Mouse (Mus musculus) cerebellum, adult 2 months (tissue): Measurements from ENCODE around the gene Mphosph10. TPM values are rescaled to one million over a fixed set of nuclear protein-coding genes. Genes with fewer than 3 reads are reported as not detected.
A peak's percentile ranks its signal among the peaks of the same experiment; 100 is the strongest.

ENCODE experiments used
- DNase-seq, 2 experiments: peaks; one replicate each; pipeline ENCODE4 v3.0.0; 2021
- H3K27ac ChIP-seq: fragments of 200-500 bp; 2 replicates; pipeline ENCODE4 v1.5.1; 2012; ENCODE audit warnings: low read length, control low read depth, inconsistent platforms; ENCODE audit not compliant: insufficient read depth
- H3K27me3 ChIP-seq: fragments of 200-500 bp; 2 replicates; pipeline ENCODE4 v1.6.1; 2012; ENCODE audit warnings: inconsistent platforms, mild to moderate bottlenecking, low read length, moderate library complexity; ENCODE audit not compliant: control insufficient read depth, insufficient read depth
- H3K4me1 ChIP-seq: fragments of 200-500 bp; 2 replicates; pipeline ENCODE4 v1.6.1; 2011; ENCODE audit warnings: low read length; ENCODE audit not compliant: control insufficient read depth, insufficient read depth
- H3K4me3 ChIP-seq: fragments of 200-500 bp; replicated peaks from 2 replicates; pipeline ENCODE3; 2011; ENCODE audit warnings: mild to moderate bottlenecking, low read depth, low read length, control low read depth; ENCODE audit not compliant: insufficient read depth
- CTCF ChIP-seq: fragments of 200-500 bp; IDR thresholded peaks from 2 replicates; pipeline ENCODE4 v1.5.1; 2011; ENCODE audit warnings: low read depth, mild to moderate bottlenecking, control low read depth, low read length, moderate library complexity, borderline replicate concordance; ENCODE audit not compliant: insufficient read depth
- POLR2A ChIP-seq: fragments of 200-500 bp; IDR thresholded peaks from 2 replicates; pipeline ENCODE4 v1.6.1; 2011; ENCODE audit warnings: low read length, control low read depth, borderline replicate concordance; ENCODE audit not compliant: insufficient read depth
- WGBS: fragments of 180-500 bp; shearing (Covaris S2); methylation state at CpG from one replicate; pipeline ENCODE4 v1.1.7; 2018; 5-methylcytosine and 5-hydroxymethylcytosine counted together
- polyA plus RNA-seq: library from polyadenylated mRNA; depleted of rRNA; stranded (reverse); fragments of >200 nt; gene quantifications from 2 replicates; pipeline ENCODE4 v1.2.3, GENCODE M21; 2012; rRNA removed

Gene Mphosph10
- polyA plus RNA-seq, result 12.5 and 13.0 TPM in 2 replicates

- DNase-seq, result peak; percentile 93 to 95
- Histone ChIP-seq H3K4me3 (peak within 1 kb of the TSS; percentile 96), H3K27ac (peak within 1 kb of the TSS; percentile 14; the same call in 1 of the 2 replicates), H3K27me3 (no peaks in the 10 kb centered on the region), H3K4me1 (no peaks in the 10 kb centered on the region; the same call in none of the 2 replicates)
- peak; percentile 91 for TF ChIP-seq POLR2A
- TF ChIP-seq CTCF, result 0 out of 2 replicates have a peak, but pooled peaks have one; percentile 3
- WGBS, result 1% methylated on average over 54 of the region's 54 CpGs
Observed at GRCm38 (mm10) chr7:64392122-64392818, at the start of gene Mphosph10, which contains the start of gene Mcee. Gene Mphosph10, minus strand, starts transcription at chr7:64392268. Gene Mcee, plus strand, starts transcription at chr7:64392607.

- H3K27ac ChIP-seq, result no peak overlapping the region
- TF ChIP-seq CTCF, result no peak
- TF ChIP-seq POLR2A, result no peak
- DNase-seq, result no peak
- H3K27me3 ChIP-seq, result no peaks in the 10 kb centered on the region
- H3K4me3 ChIP-seq, result no peak overlapping the region
- H3K4me1 ChIP-seq, result no peaks in the 10 kb centered on the region
- 60% methylated on average over 8 of the region's 8 CpGs for WGBS
Observed at GRCm38 (mm10) chr7:64440519-64440918, 48.5 kb upstream of the Mphosph10 start.

GRCm38 (mm10) chr7:64439595-64440518 is 47.8 kb upstream of the Mphosph10 start:
- Histone ChIP-seq H3K4me3 (no peak overlapping the region), H3K4me1 (no peaks in the 10 kb centered on the region), H3K27ac (no peak overlapping the region), H3K27me3 (no peaks in the 10 kb centered on the region)
- WGBS, result 68% methylated on average over 5 of the region's 5 CpGs
- TF ChIP-seq POLR2A (no peak), CTCF (no peak)
- DNase-seq, result no peak

GRCm38 (mm10) chr7:64424861-64425260 is 32.8 kb upstream of the Mphosph10 start:
- no peak overlapping the region for H3K27ac ChIP-seq
- WGBS, result 45% methylated on average over 5 of the region's 5 CpGs
- H3K4me3 ChIP-seq, result no peak overlapping the region
- TF ChIP-seq CTCF (peak; percentile 77), POLR2A (no peak)
- H3K4me1 ChIP-seq, result no peaks in the 10 kb centered on the region
- no peaks in the 10 kb centered on the region for H3K27me3 ChIP-seq
- peak; percentile 51 to 55 for DNase-seq

- no peak overlapping the region for H3K27ac ChIP-seq
- no peak overlapping the region for H3K4me3 ChIP-seq
- DNase-seq, result no peak
- no peaks in the 10 kb centered on the region for H3K4me1 ChIP-seq
- 95% methylated on average over 8 of the region's 8 CpGs for WGBS
- H3K27me3 ChIP-seq, result no peaks in the 10 kb centered on the region
- no peak for TF ChIP-seq POLR2A
- TF ChIP-seq CTCF, result no peak
Observed at GRCm38 (mm10) chr7:64403989-64404388, 11.9 kb upstream of the Mphosph10 start.

- no peak for DNase-seq
- TF ChIP-seq POLR2A, result no peak
- TF ChIP-seq CTCF, result no peak
- no peaks in the 10 kb centered on the region for H3K4me1 ChIP-seq
- 87% methylated on average over 4 of the region's 4 CpGs for WGBS
- H3K27me3 ChIP-seq, result no peaks in the 10 kb centered on the region
- H3K4me3 ChIP-seq, result no peak overlapping the region
- no peak overlapping the region for H3K27ac ChIP-seq
Observed at GRCm38 (mm10) chr7:64402452-64402851, 10.4 kb upstream of the Mphosph10 start.

GRCm38 (mm10) chr7:64400725-64401124 is 8.7 kb upstream of the Mphosph10 start:
- WGBS, result 34% methylated on average over 1 of the region's 1 CpGs
- TF ChIP-seq CTCF (no peak), POLR2A (no peak)
- DNase-seq, result no peak

More at GRCm38 (mm10) chr7:64400725-64401124, 8.7 kb upstream of the Mphosph10 start:
- Histone ChIP-seq H3K27me3 (no peaks in the 10 kb centered on the region), H3K27ac (no peak overlapping the region), H3K4me3 (no peak overlapping the region), H3K4me1 (no peaks in the 10 kb centered on the region)
